8 mouse cellular contexts compared by ENCODE assay signal in the genomic region with DNA sequence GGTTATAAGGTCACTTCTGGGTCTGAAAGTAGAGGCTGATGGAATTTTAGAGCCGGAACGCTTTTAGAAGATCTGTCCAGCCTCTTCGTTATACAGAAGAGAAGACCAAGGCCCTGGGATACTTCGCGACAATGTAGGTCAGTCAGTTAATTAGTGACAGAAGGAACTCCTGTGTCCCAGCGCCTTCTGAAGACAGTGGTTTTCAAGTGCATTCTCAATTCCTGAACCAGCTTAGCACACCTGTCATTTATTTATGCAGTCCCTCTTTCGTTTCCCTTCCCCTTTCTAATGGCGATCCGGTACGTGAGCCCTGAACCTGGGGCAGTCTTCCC.
DNase-seq lines count a peak whose midpoint lies in the region; ATAC-seq lines count a peak whose summit lies in the region.

No protein-coding gene starts in this region.

- peak overlapping the region; percentile 100 for H3K4me2 ChIP-seq in forebrain, embryonic 12.5 days
- peak overlapping the region; percentile 100 for H3K4me2 ChIP-seq in liver, embryonic 12.5 days

- 0 out of 2 replicates have a peak, but pooled peaks cover 7% of the 10 kb centered on the region for H3K27me3 ChIP-seq in forebrain, embryonic 12.5 days
- H3K27me3 ChIP-seq in liver, embryonic 12.5 days (replicated peaks): peaks cover 7% of the 10 kb centered on the region; the same call in 1 of the 2 replicates

- H3K4me3 ChIP-seq in forebrain, embryonic 12.5 days (replicated peaks): peak overlapping the region; percentile 91
- H3K4me3 ChIP-seq in liver, embryonic 12.5 days: peak overlapping the region; percentile 88

- peak overlapping the region; percentile 86 for H3K27ac ChIP-seq in forebrain, embryonic 12.5 days
- H3K27ac ChIP-seq in liver, embryonic 12.5 days: peak overlapping the region; percentile 81

- H3K9ac ChIP-seq in forebrain, embryonic 12.5 days: peak overlapping the region; percentile 87
- peak overlapping the region; percentile 91 for H3K9ac ChIP-seq in liver, embryonic 12.5 days

- no peaks in the 10 kb centered on the region for H3K9me3 ChIP-seq in forebrain, embryonic 12.5 days
- H3K9me3 ChIP-seq in liver, embryonic 12.5 days (replicated peaks): no peaks in the 10 kb centered on the region

- no peak for ATAC-seq in forebrain, embryonic 12.5 days (ENCODE audit: low FRiP score)
- ATAC-seq in liver, embryonic 12.5 days: no peak
- no peak; the same call in 1 of the 2 replicates for ATAC-seq in megakaryocyte progenitor cell, adult 5-6 weeks (replicated peaks; ENCODE audit: poor library complexity)

- H3K36me3 ChIP-seq in forebrain, embryonic 12.5 days (replicated peaks): no peaks in the 10 kb centered on the region
- H3K36me3 ChIP-seq in liver, embryonic 12.5 days: no peaks in the 10 kb centered on the region

- WGBS in forebrain, embryonic 12.5 days: 20% methylated on average over 10 of the region's 10 CpGs
- 26% methylated on average over 10 of the region's 10 CpGs for WGBS in liver, embryonic 12.5 days (ENCODE audit: insufficient replicate concordance)

- H3K4me1 ChIP-seq in forebrain, embryonic 12.5 days: peaks cover 15% of the 10 kb centered on the region
- peaks cover 20% of the 10 kb centered on the region for H3K4me1 ChIP-seq in liver, embryonic 12.5 days

- intact Hi-C loops in left cerebral cortex, postnatal 4 days (cut with DNase I): loop anchor here (5.0 to 10.0 kb wide), 2 partner anchors 47 to 80 kb away; partner anchors contain the start of gene Chd9

- DNase-seq in embryo, embryonic 10.5 days (ENCODE audit: low spot score): peak; percentile 33
- DNase-seq in embryo, embryonic 9.5 days (ENCODE audit: extremely low spot score): no peak
- peak; percentile 32 for DNase-seq in 3T3-L1 (ENCODE audit: low read depth, low spot score)
- no peak for DNase-seq in layer of hippocampus, adult 9-11 months
- no peak for DNase-seq in left cerebral cortex, postnatal 4 days

Comparison
In these comparisons a context has a peak if more than half of its experiments do, and no peak if none do; other contexts are left out.
1. DNase-seq: peak in embryo, embryonic 10.5 days (single experiment) and 3T3-L1 (single experiment); none in embryo, embryonic 9.5 days (single experiment), layer of hippocampus, adult 9-11 months (single experiment) and left cerebral cortex, postnatal 4 days (single experiment).